Mouse (Mus musculus) forebrain, embryonic 16.5 days (tissue): ENCODE data around the gene Lhx6. TPM values are rescaled to one million over a fixed set of nuclear protein-coding genes. Genes with fewer than 3 reads are reported as not detected.

Experiments
- ATAC-seq: fragments of 200-750 bp; cut with Nextera tagmentation; 2 replicates; pipeline ENCODE4 v1.8.0; 2017; ENCODE audit warnings: mild to moderate bottlenecking, moderate library complexity
- H3K27ac ChIP-seq: fragments of 300-500 bp; sonication (generic); 2 replicates; pipeline ENCODE4 v1.5.1; 2014; ENCODE audit warnings: low read length, control low read depth
- H3K27me3 ChIP-seq: fragments of 300-500 bp; sonication (generic); replicated peaks from 2 replicates; pipeline ENCODE4 v1.6.1; 2014; ENCODE audit warnings: low read length; ENCODE audit not compliant: control insufficient read depth, insufficient read depth
- H3K36me3 ChIP-seq: fragments of 300-500 bp; sonication (generic); 2 replicates; pipeline ENCODE4 v1.6.1; 2014; ENCODE audit not compliant: control insufficient read depth, insufficient read depth
- H3K4me1 ChIP-seq: fragments of 300-500 bp; sonication (generic); replicated peaks from 2 replicates; pipeline ENCODE4 v1.6.1; 2014; ENCODE audit warnings: low read length; ENCODE audit not compliant: control insufficient read depth, insufficient read depth
- H3K4me2 ChIP-seq: fragments of 300-500 bp; sonication (generic); 2 replicates; pipeline ENCODE4 v1.6.1; 2014; ENCODE audit warnings: mild to moderate bottlenecking, low read length, control low read depth
- H3K4me3 ChIP-seq: fragments of 300-500 bp; sonication (generic); replicated peaks from 2 replicates; pipeline ENCODE4 v1.5.1; 2014; ENCODE audit warnings: mild to moderate bottlenecking, low read length, control low read depth
- H3K9ac ChIP-seq: fragments of 300-500 bp; sonication (generic); replicated peaks from 2 replicates; pipeline ENCODE4 v1.6.1; 2014; ENCODE audit warnings: low read depth, low read length, control low read depth
- H3K9me3 ChIP-seq: fragments of 300-500 bp; sonication (generic); 2 replicates; pipeline ENCODE4 v1.6.1; 2016; ENCODE audit warnings: low read length; ENCODE audit not compliant: control insufficient read depth
- WGBS: fragments of 180-500 bp; shearing (Covaris S2); extraction: QIAGEN DNeasy Blood & Tissue Kit; methylation state at CpG from one replicate; pipeline ENCODE4 v1.1.7; 2014; 5-methylcytosine and 5-hydroxymethylcytosine counted together
- polyA plus RNA-seq: library from polyadenylated mRNA; unstranded; fragments of >200 nt; fragmentation: Nextera tagmentation; extraction: Ambion mirVana; gene quantifications from 2 replicates; pipeline ENCODE4 v1.2.1, GENCODE M21; 2015

Lhx6 gene
- polyA plus RNA-seq, 1 experiment from 2014 or later: 48.1 TPM

- peaks cover 6% of the 10 kb centered on the region; the same call in 1 of the 2 replicates for H3K4me1 ChIP-seq
- peak overlapping the region; percentile 22 for H3K4me3 ChIP-seq
- H3K4me2 ChIP-seq: peak overlapping the region; percentile 57
- no peaks in the 10 kb centered on the region for H3K36me3 ChIP-seq
- H3K27me3 ChIP-seq: peaks cover 88% of the 10 kb centered on the region
- H3K27ac ChIP-seq: no peak overlapping the region
- H3K9ac ChIP-seq: peak overlapping the region; percentile 5; the same call in 1 of the 2 replicates
- 2% methylated on average over 18 of the region's 18 CpGs for WGBS
- no peaks in the 10 kb centered on the region for H3K9me3 ChIP-seq
- ATAC-seq: no peak
These were observed 7.9 kb downstream of the Lhx6 start for GRCm38 (mm10) chr2:36097129-36097815.

- WGBS: 6% methylated on average over 31 of the region's 31 CpGs
- Histone ChIP-seq H3K4me3 (peak overlapping the region; percentile 18), H3K36me3 (no peaks in the 10 kb centered on the region), H3K27ac (no peak overlapping the region; the same call in 1 of the 2 replicates), H3K4me1 (peaks cover 18% of the 10 kb centered on the region), H3K4me2 (peak overlapping the region; percentile 27), H3K27me3 (peaks cover 89% of the 10 kb centered on the region), H3K9me3 (no peaks in the 10 kb centered on the region), H3K9ac (0 out of 2 replicates have a peak overlapping the region, but pooled peaks have one; percentile 3)
- ATAC-seq: no peak
These were observed 11.2 kb downstream of the Lhx6 start for GRCm38 (mm10) chr2:36093914-36094475.

- Histone ChIP-seq H3K36me3 (no peaks in the 10 kb centered on the region), H3K4me3 (no peak overlapping the region), H3K4me1 (peaks cover 18% of the 10 kb centered on the region), H3K27ac (no peak overlapping the region; the same call in 1 of the 2 replicates), H3K9ac (no peak overlapping the region), H3K9me3 (no peaks in the 10 kb centered on the region), H3K4me2 (no peak overlapping the region), H3K27me3 (peaks cover 83% of the 10 kb centered on the region)
- no peak for ATAC-seq
- 13% methylated on average over 7 of the region's 7 CpGs for WGBS
These were observed 11.9 kb downstream of the Lhx6 start for GRCm38 (mm10) chr2:36093301-36093700.

- no peak overlapping the region for H3K9ac ChIP-seq
- no peak overlapping the region for H3K27ac ChIP-seq
- peaks cover 18% of the 10 kb centered on the region for H3K4me1 ChIP-seq
- peaks cover 77% of the 10 kb centered on the region for H3K27me3 ChIP-seq
- no peak overlapping the region for H3K4me3 ChIP-seq
- no peak overlapping the region for H3K4me2 ChIP-seq
- WGBS: 5% methylated on average over 4 of the region's 4 CpGs
- ATAC-seq: no peak
- no peaks in the 10 kb centered on the region for H3K9me3 ChIP-seq
- no peaks in the 10 kb centered on the region for H3K36me3 ChIP-seq
These were observed 12.5 kb downstream of the Lhx6 start for GRCm38 (mm10) chr2:36092748-36093147.

- H3K4me3 ChIP-seq: peak overlapping the region; percentile 38
- peaks cover 66% of the 10 kb centered on the region for H3K27me3 ChIP-seq
- peak; percentile 74 for ATAC-seq
- H3K9me3 ChIP-seq: no peaks in the 10 kb centered on the region
- H3K4me1 ChIP-seq: peaks cover 18% of the 10 kb centered on the region
- no peaks in the 10 kb centered on the region for H3K36me3 ChIP-seq
- peak overlapping the region; percentile 59 for H3K4me2 ChIP-seq
- WGBS: 1% methylated on average over 70 of the region's 70 CpGs
- peak overlapping the region; percentile 34; the same call in 1 of the 2 replicates for H3K27ac ChIP-seq
- peak overlapping the region; percentile 19; the same call in 1 of the 2 replicates for H3K9ac ChIP-seq
These were observed 14.1 kb downstream of the Lhx6 start for GRCm38 (mm10) chr2:36090853-36091741.

GRCm38 (mm10) chr2:36089190-36089589 lies 16.0 kb downstream of the Lhx6 start:
- Histone ChIP-seq H3K9ac (no peak overlapping the region), H3K27me3 (peaks cover 50% of the 10 kb centered on the region), H3K36me3 (no peaks in the 10 kb centered on the region), H3K9me3 (no peaks in the 10 kb centered on the region), H3K27ac (0 out of 2 replicates have a peak overlapping the region, but pooled peaks have one; percentile 48), H3K4me1 (peaks cover 18% of the 10 kb centered on the region), H3K4me2 (peak overlapping the region; percentile 18; the same call in 1 of the 2 replicates), H3K4me3 (peak overlapping the region; percentile 12; the same call in 1 of the 2 replicates)
- ATAC-seq: no peak
- WGBS: 12% methylated on average over 3 of the region's 3 CpGs

- Histone ChIP-seq H3K9me3 (no peaks in the 10 kb centered on the region), H3K4me2 (no peak overlapping the region), H3K36me3 (no peaks in the 10 kb centered on the region), H3K27ac (no peak overlapping the region), H3K9ac (no peak overlapping the region), H3K4me1 (peaks cover 6% of the 10 kb centered on the region; the same call in 1 of the 2 replicates), H3K27me3 (peaks cover 13% of the 10 kb centered on the region), H3K4me3 (no peak overlapping the region)
- WGBS: 88% methylated on average over 1 of the region's 1 CpGs
- no peak for ATAC-seq
These were observed 20.2 kb downstream of the Lhx6 start for GRCm38 (mm10) chr2:36085041-36085440.

- no peak overlapping the region for H3K9ac ChIP-seq
- H3K27ac ChIP-seq: no peak overlapping the region
- no peaks in the 10 kb centered on the region for H3K9me3 ChIP-seq
- WGBS: 70% methylated on average over 9 of the region's 9 CpGs
- H3K4me1 ChIP-seq: 0 out of 2 replicates have a peak, but pooled peaks cover 2% of the 10 kb centered on the region
- 0 out of 2 replicates have a peak, but pooled peaks have one; percentile 24 for ATAC-seq
- 0 out of 2 replicates have a peak, but pooled peaks cover 4% of the 10 kb centered on the region for H3K27me3 ChIP-seq
- no peaks in the 10 kb centered on the region for H3K36me3 ChIP-seq
- H3K4me2 ChIP-seq: no peak overlapping the region
- H3K4me3 ChIP-seq: no peak overlapping the region
These were observed 22.2 kb downstream of the Lhx6 start for GRCm38 (mm10) chr2:36082802-36083580.
